Comparison of ENCODE assay signal across 24 mouse cellular contexts in genomic region chr9:32939626-32940025, GRCm38 (mm10).
DNase-seq lines count a peak whose midpoint lies in the region; ATAC-seq and TF ChIP-seq lines count a peak whose summit lies in the region.
"Had no signal": no experiment of that assay in that cellular context is flagged by ENCODE, and none has a peak within 500 bp of the region (broad histone marks: within the 10 kb centered on the region; RNA-seq: fewer than 3 reads in every experiment).

No protein-coding gene starts in this region.

- peaks cover 15% of the 10 kb centered on the region for H3K4me1 ChIP-seq in heart, adult 2 months (ENCODE audit: control insufficient read depth, insufficient read depth, low read length)
- H3K4me1 ChIP-seq in neural tube, embryonic 15.5 days = peaks cover 14% of the 10 kb centered on the region

- H3K27me3 ChIP-seq in heart, adult 2 months (ENCODE audit: control insufficient read depth, insufficient read depth, low read length) = no peaks in the 10 kb centered on the region
- 0 out of 2 replicates have a peak, but pooled peaks cover 25% of the 10 kb centered on the region for H3K27me3 ChIP-seq in neural tube, embryonic 15.5 days (replicated peaks)
- H3K27me3 ChIP-seq: heart, embryonic 13.5 days; liver, embryonic 13.5 days had no signal

- intact Hi-C loops in heart, adult 2 months (cut with DNase I) = loop anchor here (1.0 to 10.0 kb wide), 11 partner anchors 55 to 532 kb away; no protein-coding TSS in a partner anchor
- intact Hi-C loops in heart, postnatal 36 days (cut with DNase I) = loop anchor here (1.0 to 10.0 kb wide), 10 partner anchors 105 to 537 kb away; no protein-coding TSS in a partner anchor

- H3K4me3 ChIP-seq in heart, adult 2 months = no peak overlapping the region
- no peak overlapping the region for H3K4me3 ChIP-seq in neural tube, embryonic 15.5 days (replicated peaks)

- no peak for DNase-seq in heart, adult 2 months
- no peak for DNase-seq in heart, postnatal 36 days
- peak; percentile 8 for DNase-seq in neural tube, embryonic 10.5 days (ENCODE audit: extremely low spot score, low spot score)
- DNase-seq in thymus, postnatal 4 days = peak; percentile 12
- DNase-seq in thymus, adult 18-20 months = no peak
- no peak for DNase-seq in Muller cell, postnatal 12 days (ENCODE audit: inconsistent ontology term)
- DNase-seq: adrenal gland, postnatal 25 days; cerebellum, adult 18-20 months; cerebellum, postnatal 10 days; heart, postnatal 10 days; kidney, adult 18-20 months; kidney, postnatal 36 days; liver, embryonic 13.5 days; lung, embryonic 14.5 days; right cerebral cortex, postnatal 4 days had no signal

- peak overlapping the region; percentile 83 for H3K27ac ChIP-seq in heart, adult 2 months
- no peak overlapping the region for H3K27ac ChIP-seq in neural tube, embryonic 15.5 days (replicated peaks)
- H3K27ac ChIP-seq: embryonic facial prominence, embryonic 13.5 days; forebrain, embryonic 15.5 days; hindbrain, embryonic 15.5 days; liver, embryonic 13.5 days had no signal

- H3K9me3 ChIP-seq in neural tube, embryonic 15.5 days (replicated peaks) = no peaks in the 10 kb centered on the region
- H3K9me3 ChIP-seq: embryonic facial prominence, embryonic 13.5 days; forebrain, embryonic 10.5 days; forebrain, embryonic 15.5 days; heart, embryonic 13.5 days; hindbrain, embryonic 10.5 days; hindbrain, embryonic 15.5 days; limb, embryonic 13.5 days; liver, embryonic 13.5 days had no signal

- ATAC-seq in neural tube, embryonic 15.5 days (ENCODE audit: low FRiP score) = no peak
- no peak for ATAC-seq in monocyte, adult 5-6 weeks (replicated peaks; ENCODE audit: insufficient number of reproducible peaks, low FRiP score, low TSS enrichment, poor library complexity, severe bottlenecking)

- H3K9ac ChIP-seq in heart, adult 2 months (ENCODE audit: low read depth, low read length) = no peak overlapping the region
- no peak overlapping the region for H3K9ac ChIP-seq in neural tube, embryonic 15.5 days (replicated peaks)

- no peaks in the 10 kb centered on the region; the same call in none of the 2 replicates for H3K36me3 ChIP-seq in heart, adult 2 months (ENCODE audit: control insufficient read depth, insufficient read depth, low read length)
- H3K36me3 ChIP-seq in neural tube, embryonic 15.5 days = no peaks in the 10 kb centered on the region
- H3K36me3 ChIP-seq: embryonic facial prominence, embryonic 13.5 days; forebrain, embryonic 10.5 days; forebrain, embryonic 15.5 days; heart, embryonic 13.5 days; hindbrain, embryonic 10.5 days; hindbrain, embryonic 15.5 days; limb, embryonic 13.5 days; liver, embryonic 13.5 days had no signal

- TF ChIP-seq POLR2A in heart, adult 2 months (IDR thresholded peaks at IDR 0.05; ENCODE audit: insufficient read depth, low read depth, low read length) = no peak

- no peak for TF ChIP-seq CTCF in heart, adult 2 months (IDR thresholded peaks at IDR 0.05)

- 90% methylated on average over 3 of the region's 3 CpGs for WGBS in heart, adult 2 months
- WGBS in neural tube, embryonic 15.5 days = 95% methylated on average over 3 of the region's 3 CpGs

- no peak overlapping the region; the same call in 1 of the 2 replicates for H3K4me2 ChIP-seq in neural tube, embryonic 15.5 days

- no peaks in the 10 kb centered on the region for H3K79me2 ChIP-seq in heart, adult 2 months (replicated peaks; ENCODE audit: control insufficient read depth, insufficient read depth, low read length)

- TF ChIP-seq EP300 in heart, adult 2 months (IDR thresholded peaks at IDR 0.05; ENCODE audit: insufficient read depth, low read depth, low read length) = no peak

Comparison
In these comparisons a context has a peak if more than half of its experiments do, and no peak if none do; other contexts are left out.
1. DNase-seq: peak in neural tube, embryonic 10.5 days (single experiment) and thymus, postnatal 4 days (single experiment); none in heart, adult 2 months (0 of 2), heart, postnatal 36 days (0 of 2), thymus, adult 18-20 months (0 of 2) and Muller cell, postnatal 12 days (single experiment).